Mouse (Mus musculus) stomach, postnatal 0 days (tissue): ENCODE measurements around the gene Lbx2.

Source experiments
- CTCF ChIP-seq: IDR thresholded peaks from 2 replicates; pipeline ENCODE4 v1.5.1; 2016; ENCODE audit warnings: antibody characterized with exemption, low read depth, mild to moderate bottlenecking, moderate library complexity
- EP300 ChIP-seq: optimal IDR thresholded peaks from 2 replicates; pipeline ENCODE3; 2016; ENCODE audit warnings: antibody characterized with exemption

DNA sequence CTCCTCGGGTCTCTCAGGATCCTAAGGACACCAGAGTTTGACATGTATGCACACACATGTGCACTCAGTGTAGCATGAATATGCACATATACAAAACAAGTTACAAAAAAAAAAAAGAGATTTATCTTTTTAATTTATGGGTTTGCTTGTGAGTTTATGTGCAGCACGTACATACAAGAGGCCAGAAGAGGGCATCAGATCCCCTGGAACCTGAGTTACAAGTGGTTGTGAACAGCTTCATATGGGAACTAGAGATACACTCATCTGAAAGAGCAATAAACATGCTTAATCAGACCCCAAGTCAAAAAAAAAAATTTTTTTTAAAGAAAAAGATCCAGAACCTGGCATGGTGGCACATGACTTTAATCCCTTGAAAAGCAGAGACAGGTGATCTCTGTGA is 11.2 kb upstream of the Lbx2 start:
- TF ChIP-seq CTCF (peak; percentile 58), EP300 (no peak)
